Mouse (Mus musculus): ENCODE measurements at regions not wholly inside any gene's neighbourhood (a gene's known extent, or its start where the extent isn't known, plus 50 kb on each side); places are given as distances from the start of the nearest gene placed in this dataset.

- Histone ChIP-seq H3K9ac (ENCODE audit: control insufficient read depth, low read depth, low read length, poor library complexity, severe bottlenecking) (no peak overlapping the region), H3K9me3 (replicated peaks; ENCODE audit: insufficient read depth, low read length) (no peaks in the 10 kb centered on the region), H3K4me1 (ENCODE audit: control insufficient read depth in 1 of 2, insufficient read depth in 2 of 2, low read length in 2 of 2) (no peaks in the 10 kb centered on the region), H3K27me3 (ENCODE audit: control insufficient read depth in 1 of 2, insufficient read depth in 2 of 2, low read length in 2 of 2) (no peaks in the 10 kb centered on the region), H3K79me2 (ENCODE audit: control insufficient read depth, insufficient read depth, low read length, poor library complexity) (no peaks in the 10 kb centered on the region), H3K4me3 (ENCODE audit: control insufficient read depth in 1 of 2, insufficient read depth in 1 of 2, low read depth in 2 of 2, low read length in 2 of 2) (no peak overlapping the region), H3K36me3 (ENCODE audit: control insufficient read depth in 1 of 2, insufficient read depth in 2 of 2, low read length in 2 of 2) (no peaks in the 10 kb centered on the region), H3K27ac (ENCODE audit: control insufficient read depth, low read depth, low read length) (no peak overlapping the region)
- TF ChIP-seq ZKSCAN1 (IDR thresholded peaks at IDR 0.05; ENCODE audit: low read depth, low read length) (no peak), CTCF (IDR thresholded peaks at IDR 0.05 in 2 of 3, conservative IDR thresholded peaks at IDR 0.05 in 1 of 3; ENCODE audit: control insufficient read depth in 1 of 3, insufficient read depth in 1 of 3, low read depth in 2 of 3, low read length in 3 of 3, poor library complexity in 1 of 3, severe bottlenecking in 1 of 3) (no peak), RAD21 (IDR thresholded peaks at IDR 0.05; ENCODE audit: low read depth, low read length) (no peak), POLR2AphosphoS5 (IDR thresholded peaks at IDR 0.05; ENCODE audit: borderline replicate concordance, low read depth, low read length) (no peak), KAT2A (conservative IDR thresholded peaks at IDR 0.05; ENCODE audit: low read depth, low read length) (no peak), MAFK (IDR thresholded peaks at IDR 0.05; ENCODE audit: borderline replicate concordance, low read depth, low read length) (no peak), UBTF (IDR thresholded peaks at IDR 0.05; ENCODE audit: borderline replicate concordance, insufficient read depth, low read depth, low read length) (no peak), MYC (IDR thresholded peaks at IDR 0.05; ENCODE audit: low read depth, low read length) (no peak), ZNF384 (IDR thresholded peaks at IDR 0.05; ENCODE audit: low read depth, low read length) (no peak), GABPA (IDR thresholded peaks at IDR 0.05; ENCODE audit: low read depth, low read length) (no peak)
- no peak for DNase-seq (ENCODE audit: low read depth, low spot score)
Observed at GRCm38 (mm10) chr5:83533901-83534300, 178.9 kb upstream of the Tecrl start.

DNA sequence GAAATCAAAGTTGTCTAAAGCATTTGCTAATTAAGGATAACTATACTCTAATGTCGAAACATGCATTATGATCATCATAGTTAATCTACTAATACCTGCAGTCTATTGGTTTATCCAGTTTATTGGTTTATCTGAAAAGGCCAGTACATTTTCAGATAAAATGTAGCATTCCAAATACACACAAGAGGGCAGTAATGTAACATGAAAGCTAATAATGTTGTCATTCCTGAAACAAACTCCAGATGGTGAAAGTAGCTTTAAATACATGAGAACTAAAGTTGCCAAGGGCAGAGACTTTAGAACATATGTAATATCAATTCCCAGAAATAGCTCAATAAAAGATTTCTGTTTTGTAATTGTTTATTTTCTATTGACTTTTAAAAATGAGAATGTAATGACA, 163.7 kb upstream of the Tecrl start:
- H3K27me3 ChIP-seq (ENCODE audit: control insufficient read depth in 1 of 2, insufficient read depth in 2 of 2, low read length in 2 of 2) = no peaks in the 10 kb centered on the region
- DNase-seq (ENCODE audit: low read depth, low spot score) = peak; percentile 5
- no peak overlapping the region for H3K27ac ChIP-seq (ENCODE audit: control insufficient read depth, low read depth, low read length)
- no peak overlapping the region for H3K4me3 ChIP-seq (ENCODE audit: control insufficient read depth in 1 of 2, insufficient read depth in 1 of 2, low read depth in 2 of 2, low read length in 2 of 2)
- TF ChIP-seq NELFE (IDR thresholded peaks at IDR 0.05; ENCODE audit: low read depth, low read length) (no peak), ZC3H11A (IDR thresholded peaks at IDR 0.05; ENCODE audit: low read depth, low read length) (no peak), CTCF (IDR thresholded peaks at IDR 0.05 in 2 of 3, conservative IDR thresholded peaks at IDR 0.05 in 1 of 3; ENCODE audit: control insufficient read depth in 1 of 3, insufficient read depth in 1 of 3, low read depth in 2 of 3, low read length in 3 of 3, poor library complexity in 1 of 3, severe bottlenecking in 1 of 3) (peak in 1 of 3 experiments; percentile 42; a peak in 2 of 6 replicates), RAD21 (IDR thresholded peaks at IDR 0.05; ENCODE audit: low read depth, low read length) (peak; percentile 39), MEF2A (IDR thresholded peaks at IDR 0.05; ENCODE audit: extremely low read depth, insufficient replicate concordance, low read depth, low read length, poor library complexity, severe bottlenecking) (no peak), SMC3 (IDR thresholded peaks at IDR 0.05; ENCODE audit: low read depth, low read length) (peak; percentile 19; the same call in 1 of the 2 replicates), USF1 (IDR thresholded peaks at IDR 0.05; ENCODE audit: low read depth, low read length) (no peak), ETS1 (IDR thresholded peaks at IDR 0.05; ENCODE audit: low read depth, low read length) (no peak)
- H3K36me3 ChIP-seq (ENCODE audit: control insufficient read depth in 1 of 2, insufficient read depth in 2 of 2, low read length in 2 of 2) = no peaks in the 10 kb centered on the region
- H3K9ac ChIP-seq (ENCODE audit: control insufficient read depth, low read depth, low read length, poor library complexity, severe bottlenecking) = no peak overlapping the region
- no peaks in the 10 kb centered on the region for H3K4me1 ChIP-seq (ENCODE audit: control insufficient read depth in 1 of 2, insufficient read depth in 2 of 2, low read length in 2 of 2)
- no peaks in the 10 kb centered on the region for H3K79me2 ChIP-seq (ENCODE audit: control insufficient read depth, insufficient read depth, low read length, poor library complexity)
- no peaks in the 10 kb centered on the region for H3K9me3 ChIP-seq (replicated peaks; ENCODE audit: insufficient read depth, low read length)

Measured in MEL (cell line).